In the genomic region with DNA sequence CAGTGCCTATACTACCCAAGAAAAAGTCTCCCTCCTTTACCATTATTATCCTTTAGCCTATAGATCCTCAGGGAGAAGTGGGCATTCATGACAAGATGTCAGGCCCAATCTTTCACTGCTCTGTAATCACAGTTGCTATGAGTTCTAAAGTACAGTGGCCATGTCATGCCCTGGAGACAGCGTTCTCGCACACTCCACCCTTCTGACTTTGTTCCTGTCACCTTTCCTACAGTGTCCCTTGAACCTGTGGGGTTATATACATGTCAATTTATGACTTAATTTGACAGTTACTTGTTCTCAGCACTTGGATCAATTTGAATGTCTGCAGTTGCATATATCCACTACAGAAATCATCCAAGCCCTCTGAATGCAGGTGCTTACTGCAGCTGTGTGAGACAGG, we compare ENCODE assay signal across 31 mouse cellular contexts. TPM values are rescaled to one million over a fixed set of nuclear protein-coding genes. Genes with fewer than 3 reads are reported as not detected.
"Had no signal": no experiment of that assay in that cellular context is flagged by ENCODE, and none has a peak within 500 bp of the region (broad histone marks: within the 10 kb centered on the region; RNA-seq: fewer than 3 reads in every experiment).

No protein-coding gene starts in this region.

- H3K9me3 ChIP-seq: heart, embryonic 12.5 days; hindbrain, embryonic 10.5 days; hindbrain, embryonic 12.5 days; kidney, embryonic 15.5 days; limb, embryonic 13.5 days; limb, embryonic 15.5 days; liver, embryonic 13.5 days; liver, embryonic 15.5 days had no signal

- H3K4me3 ChIP-seq: gastrocnemius, adult 2 months; heart, adult 2 months; heart, embryonic 12.5 days; hindbrain, embryonic 10.5 days; hindbrain, embryonic 12.5 days; kidney, embryonic 15.5 days; layer of hippocampus, adult 2 months; left cerebral cortex, adult 2 months; limb, embryonic 13.5 days; limb, embryonic 15.5 days; liver, embryonic 13.5 days; liver, embryonic 15.5 days had no signal

- H3K9ac ChIP-seq: forebrain, postnatal 0 days; heart, embryonic 12.5 days; hindbrain, embryonic 12.5 days; hindbrain, embryonic 14.5 days; kidney, embryonic 15.5 days; limb, embryonic 13.5 days; limb, embryonic 15.5 days; liver, embryonic 13.5 days; liver, embryonic 15.5 days had no signal

- H3K27me3 ChIP-seq: heart, embryonic 12.5 days; hindbrain, embryonic 12.5 days; kidney, embryonic 15.5 days; limb, embryonic 13.5 days; limb, embryonic 15.5 days; liver, embryonic 13.5 days; liver, embryonic 15.5 days had no signal

- H3K36me3 ChIP-seq: heart, embryonic 12.5 days; hindbrain, embryonic 10.5 days; hindbrain, embryonic 12.5 days; kidney, embryonic 15.5 days; limb, embryonic 13.5 days; limb, embryonic 15.5 days; liver, embryonic 13.5 days; liver, embryonic 15.5 days had no signal

- H3K4me2 ChIP-seq: heart, embryonic 12.5 days; hindbrain, embryonic 12.5 days; hindbrain, embryonic 14.5 days; kidney, embryonic 15.5 days; limb, embryonic 13.5 days; limb, embryonic 15.5 days; liver, embryonic 13.5 days; liver, embryonic 15.5 days had no signal

- ATAC-seq: forebrain, postnatal 0 days; hindbrain, embryonic 16.5 days; inflammation-experienced regulatory T-cells, adult 6 months had no signal

- H3K27ac ChIP-seq: gastrocnemius, adult 2 months; heart, adult 2 months; hindbrain, embryonic 10.5 days; hindbrain, embryonic 12.5 days; hindbrain, embryonic 14.5 days; kidney, embryonic 15.5 days; kidney, postnatal 0 days; layer of hippocampus, adult 2 months; left cerebral cortex, adult 2 months; limb, embryonic 13.5 days; limb, embryonic 15.5 days; liver, embryonic 13.5 days; liver, embryonic 15.5 days had no signal

- H3K4me1 ChIP-seq: hindbrain, embryonic 12.5 days; limb, embryonic 15.5 days had no signal

- DNase-seq: forebrain, postnatal 0 days; gastrocnemius, adult 2 months; gastrocnemius, postnatal 10 days; gastrocnemius, postnatal 25 days; heart, adult 2 months; heart, postnatal 10 days; heart, postnatal 4 days; kidney, adult 11 months; kidney, adult 2 months; kidney, adult 9 months; kidney, postnatal 14 days; kidney, postnatal 36 days; left cerebral cortex, postnatal 4 days; liver, embryonic 13.5 days had no signal

RNA-seq across cellular contexts. Expression of a gene that starts 56.7 kb away (rescaled TPM):
- total RNA-seq: forebrain, postnatal 0 days; gastrocnemius, adult 2 months; gastrocnemius, postnatal 10 days; gastrocnemius, postnatal 25 days; granulocyte monocyte progenitor cell, adult 5-6 weeks; heart, adult 2 months; heart, postnatal 10 days; heart, postnatal 25 days; heart, postnatal 4 days; layer of hippocampus, postnatal 25 days; left cerebral cortex, adult 2 months; left cerebral cortex, postnatal 4 days had no signal
- polyA plus RNA-seq: heart, adult 2 months; heart, embryonic 16.5 days had no signal
